Mouse (Mus musculus) embryonic facial prominence, embryonic 13.5 days (tissue): ENCODE data around the gene Tm7sf2. TPM values are rescaled to one million over a fixed set of nuclear protein-coding genes. Genes with fewer than 3 reads are reported as not detected.

Experiments
- ATAC-seq: fragments of 200-750 bp; cut with Nextera tagmentation; 2 replicates; pipeline ENCODE4 v1.8.0; 2017; ENCODE audit warnings: low read depth; ENCODE audit not compliant: insufficient number of reproducible peaks, insufficient read depth, low FRiP score, low TSS enrichment
- H3K27ac ChIP-seq: fragments of 300-500 bp; sonication (generic); 2 replicates; pipeline ENCODE4 v1.5.1; 2015; ENCODE audit warnings: moderate library complexity, mild to moderate bottlenecking, inconsistent platforms
- H3K27me3 ChIP-seq: fragments of 300-500 bp; sonication (generic); 2 replicates; pipeline ENCODE4 v1.6.1; 2015; ENCODE audit warnings: mild to moderate bottlenecking, inconsistent platforms
- H3K36me3 ChIP-seq: fragments of 300-500 bp; sonication (generic); 2 replicates; pipeline ENCODE4 v1.6.1; 2015; ENCODE audit warnings: mild to moderate bottlenecking, inconsistent platforms
- H3K4me1 ChIP-seq: fragments of 300-500 bp; sonication (generic); 2 replicates; pipeline ENCODE4 v1.6.1; 2015; ENCODE audit warnings: inconsistent platforms
- H3K4me2 ChIP-seq: fragments of 300-500 bp; sonication (generic); 2 replicates; pipeline ENCODE4 v1.6.1; 2015; ENCODE audit warnings: moderate library complexity, mild to moderate bottlenecking, inconsistent platforms
- H3K4me3 ChIP-seq: fragments of 300-500 bp; sonication (generic); 2 replicates; pipeline ENCODE4 v1.5.1; 2015; ENCODE audit warnings: mild to moderate bottlenecking, inconsistent platforms
- H3K9ac ChIP-seq: fragments of 300-500 bp; sonication (generic); 2 replicates; pipeline ENCODE4 v1.6.1; 2015; ENCODE audit warnings: mild to moderate bottlenecking, inconsistent platforms
- H3K9me3 ChIP-seq: fragments of 300-500 bp; sonication (generic); 2 replicates; pipeline ENCODE4 v1.6.1; 2016; ENCODE audit warnings: inconsistent platforms
- WGBS: fragments of 180-500 bp; shearing (Covaris S2); methylation state at CpG from one replicate; pipeline ENCODE4 v1.1.7; 2015; ENCODE audit warnings: mixed read lengths; 5-methylcytosine and 5-hydroxymethylcytosine counted together
- polyA plus RNA-seq: library from polyadenylated mRNA; unstranded; fragments of >200 nt; fragmentation: Nextera tagmentation; extraction: Ambion mirVana; gene quantifications from 2 replicates; pipeline ENCODE4 v1.2.1, GENCODE M21; 2015

Tm7sf2 gene
- polyA plus RNA-seq, 1 experiment from 2014 or later: 21.7 TPM

DNA sequence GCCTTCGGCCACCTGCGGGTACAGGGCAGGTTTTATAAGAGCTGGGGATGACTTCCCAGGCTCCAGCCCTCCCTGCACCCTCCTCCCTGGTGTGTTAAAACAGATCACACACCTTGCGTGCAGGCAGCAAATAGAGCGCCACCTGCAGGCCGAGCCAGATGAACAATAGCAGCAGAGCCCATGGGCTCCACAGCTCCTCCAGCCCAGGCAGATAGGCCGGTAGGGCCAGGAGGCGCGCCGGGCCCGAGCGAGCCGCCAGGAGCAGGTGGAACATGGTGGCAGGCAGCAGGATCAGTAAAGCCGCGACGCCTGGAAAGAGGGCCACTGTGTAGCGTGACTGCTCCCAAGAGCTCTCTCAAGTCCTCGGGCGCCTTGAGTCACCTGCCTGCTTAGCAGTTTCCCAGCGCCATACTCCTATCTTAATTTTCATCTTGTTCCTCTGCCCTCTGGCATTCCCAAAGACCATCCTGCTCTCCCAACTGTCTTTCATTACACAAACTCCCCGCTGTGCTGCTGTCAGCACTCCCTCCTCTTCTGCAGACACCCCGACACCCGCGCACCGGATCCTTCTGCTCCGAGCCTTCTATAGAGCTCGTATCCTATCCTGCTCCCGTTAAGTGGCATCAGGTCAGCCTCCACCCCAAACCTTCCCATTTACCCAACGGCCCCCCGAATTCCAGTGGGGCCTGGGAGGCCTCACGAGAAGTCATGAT lies 1.0 kb downstream of the Tm7sf2 start:
- peaks cover 30% of the 10 kb centered on the region for H3K4me1 ChIP-seq
- H3K27ac ChIP-seq: peak overlapping the region; percentile 86
- WGBS: 1% methylated on average over 30 of the region's 30 CpGs
- H3K9ac ChIP-seq: peak overlapping the region; percentile 75
- no peaks in the 10 kb centered on the region for H3K9me3 ChIP-seq
- H3K36me3 ChIP-seq: peaks cover 34% of the 10 kb centered on the region
- no peaks in the 10 kb centered on the region for H3K27me3 ChIP-seq
- peak overlapping the region; percentile 53 for H3K4me3 ChIP-seq
- ATAC-seq: peak; percentile 23; the same call in 1 of the 2 replicates
- H3K4me2 ChIP-seq: peak overlapping the region; percentile 96

DNA sequence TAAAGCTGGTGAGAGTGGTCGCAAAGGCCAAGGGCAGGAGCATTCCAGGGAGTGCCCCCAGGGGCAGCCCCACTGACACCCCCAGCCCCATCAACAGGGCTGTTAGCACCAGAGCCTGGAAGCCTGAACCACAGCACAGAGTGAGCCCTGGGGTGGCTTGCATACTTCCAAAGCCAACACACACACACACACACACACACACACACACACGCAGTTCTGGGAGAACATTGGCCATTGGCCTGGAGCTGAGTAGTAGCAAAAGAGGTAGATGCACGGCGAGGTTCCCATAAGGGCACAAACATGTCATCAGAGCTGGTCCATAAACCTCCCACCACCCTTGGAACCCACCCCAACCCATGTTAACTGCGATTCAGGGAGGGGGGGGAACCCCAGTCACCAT lies 1.6 kb downstream of the Tm7sf2 start:
- Histone ChIP-seq H3K4me2 (peak overlapping the region; percentile 96), H3K9me3 (no peaks in the 10 kb centered on the region), H3K27ac (peak overlapping the region; percentile 86), H3K4me3 (peak overlapping the region; percentile 53), H3K4me1 (peaks cover 35% of the 10 kb centered on the region), H3K27me3 (no peaks in the 10 kb centered on the region), H3K9ac (peak overlapping the region; percentile 75), H3K36me3 (peaks cover 31% of the 10 kb centered on the region)
- no peak for ATAC-seq
- WGBS: 46% methylated on average over 5 of the region's 5 CpGs

DNA sequence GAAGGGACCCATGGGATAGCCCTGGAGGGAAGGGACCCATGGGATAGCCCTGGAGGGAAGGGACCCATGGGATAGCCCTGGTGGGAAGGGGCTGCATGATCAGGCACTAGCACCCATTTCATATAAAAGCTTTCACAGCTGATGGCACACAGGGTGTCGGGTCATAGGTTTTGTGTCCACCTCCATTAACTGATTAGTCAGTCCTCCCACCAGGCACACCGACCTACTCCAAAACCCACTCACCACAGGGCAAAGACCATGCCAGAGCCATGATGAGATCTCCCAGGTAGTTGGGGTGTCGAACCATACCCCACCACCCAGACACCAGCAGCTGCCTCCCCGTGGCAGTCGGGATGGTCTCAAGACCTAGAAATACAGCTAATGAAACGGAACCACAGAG lies 5.1 kb downstream of the Tm7sf2 start:
- H3K4me3 ChIP-seq: peak overlapping the region; percentile 90; the same call in 1 of the 2 replicates

DNA sequence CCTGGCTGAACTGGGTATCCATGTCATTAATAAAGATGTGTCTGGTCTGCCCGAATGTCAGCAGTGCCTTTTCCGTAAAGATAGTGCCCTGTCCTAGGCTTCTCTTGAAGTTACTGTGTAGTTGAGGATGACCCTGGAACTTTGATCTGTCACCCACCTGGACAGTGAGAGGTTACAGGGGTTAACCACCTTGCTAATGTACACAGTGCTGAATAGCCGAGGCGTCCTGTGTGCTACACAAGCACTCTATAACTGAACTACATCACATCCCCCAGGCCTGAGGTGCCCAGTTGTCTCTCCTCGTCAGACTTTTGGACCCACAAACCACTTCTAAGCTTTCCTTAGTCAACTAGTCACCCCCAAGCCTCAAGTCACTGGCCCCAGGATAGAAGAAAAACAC lies 5.8 kb downstream of the Tm7sf2 start:
- Histone ChIP-seq H3K9ac (peak overlapping the region; percentile 96), H3K4me3 (peak overlapping the region; percentile 90), H3K36me3 (peaks cover 13% of the 10 kb centered on the region), H3K4me1 (peaks cover 39% of the 10 kb centered on the region), H3K27ac (no peak overlapping the region), H3K4me2 (peak overlapping the region; percentile 100), H3K27me3 (no peaks in the 10 kb centered on the region), H3K9me3 (no peaks in the 10 kb centered on the region)
- 69% methylated on average over 5 of the region's 5 CpGs for WGBS
- ATAC-seq: no peak

More for the DNA sequence above, 5.1 kb downstream of the Tm7sf2 start:
- no peak overlapping the region for H3K27ac ChIP-seq
- H3K9me3 ChIP-seq: no peaks in the 10 kb centered on the region
- H3K4me1 ChIP-seq: peaks cover 44% of the 10 kb centered on the region
- ATAC-seq: no peak
- H3K27me3 ChIP-seq: no peaks in the 10 kb centered on the region
- peak overlapping the region; percentile 100; the same call in 1 of the 2 replicates for H3K4me2 ChIP-seq
- H3K36me3 ChIP-seq: peaks cover 13% of the 10 kb centered on the region
- H3K9ac ChIP-seq: no peak overlapping the region
- whole genome bisulfite sequencing: 94% methylated on average over 6 of the region's 6 CpGs

DNA sequence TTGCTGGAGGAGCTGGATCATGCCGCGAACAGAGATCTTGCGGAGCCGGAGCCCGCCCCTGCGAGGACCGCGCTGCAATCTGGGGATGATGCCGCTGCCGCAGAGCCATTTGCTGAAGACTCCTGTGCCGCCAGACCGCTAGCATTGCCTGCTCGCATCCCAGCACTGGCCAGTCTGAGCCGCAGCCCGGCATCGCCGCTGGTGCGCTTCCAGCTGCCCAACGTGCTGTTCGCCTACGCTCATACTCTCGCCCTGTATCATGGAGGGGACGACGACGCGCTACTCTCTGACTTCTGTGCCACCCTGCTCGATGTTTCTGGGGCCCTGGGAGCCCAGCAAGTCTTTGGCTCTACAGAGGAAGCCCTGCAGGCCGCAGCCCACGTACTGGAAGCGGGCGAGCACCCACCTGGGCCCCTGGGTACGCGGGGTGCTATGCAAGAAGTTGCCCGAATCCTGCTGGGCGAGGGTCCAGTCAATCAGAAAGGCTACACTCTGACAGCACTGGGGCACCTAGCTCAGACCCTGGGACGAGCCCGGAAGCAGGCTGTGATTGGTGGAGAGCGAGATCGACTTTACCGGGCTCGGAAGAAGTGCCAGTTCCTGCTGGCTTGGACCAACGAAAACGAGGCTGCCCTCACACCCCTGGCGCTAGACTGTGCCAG lies 6.4 kb downstream of the Tm7sf2 start:
- Histone ChIP-seq H3K27me3 (no peaks in the 10 kb centered on the region), H3K36me3 (peaks cover 13% of the 10 kb centered on the region), H3K4me3 (peak overlapping the region; percentile 90), H3K9ac (peak overlapping the region; percentile 96), H3K9me3 (no peaks in the 10 kb centered on the region), H3K27ac (peak overlapping the region; percentile 94), H3K4me2 (peak overlapping the region; percentile 100), H3K4me1 (peaks cover 34% of the 10 kb centered on the region)
- no peak for ATAC-seq
- 2% methylated on average over 44 of the region's 44 CpGs for WGBS

DNA sequence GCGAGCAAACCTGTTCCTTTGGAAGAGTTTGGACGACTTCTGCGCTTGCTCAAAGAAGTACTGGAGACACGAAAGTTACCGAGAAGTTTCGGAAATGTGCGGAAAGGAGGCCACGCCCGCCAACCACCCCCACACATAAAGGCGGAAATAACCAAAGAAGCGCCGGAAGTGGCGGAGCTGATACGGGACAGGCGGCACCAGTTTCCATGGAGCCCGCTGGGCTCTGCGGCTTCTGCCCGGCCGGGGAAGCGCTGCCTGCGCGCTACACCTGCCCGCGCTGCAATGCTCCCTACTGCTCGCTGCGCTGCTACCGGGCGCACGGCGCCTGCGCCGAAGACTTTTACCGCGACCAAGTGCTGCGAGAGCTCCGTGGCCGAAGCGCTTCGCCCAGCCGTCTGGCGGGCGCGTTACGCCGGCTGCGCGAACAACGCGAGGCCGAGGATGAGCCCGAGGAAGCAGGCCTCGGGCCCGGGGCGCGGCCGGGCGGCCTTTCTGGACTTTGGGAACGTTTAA lies 7.1 kb downstream of the Tm7sf2 start, which contains the start of gene Znhit2:
Gene Znhit2, plus strand, starts transcription at position 172 of the 513 bp plus-strand sequence.
- Histone ChIP-seq H3K4me3 (peak within 1 kb of the TSS; percentile 90), H3K36me3 (peaks cover 13% of the 10 kb centered on the region)
- ATAC-seq: peak; percentile 67

DNA sequence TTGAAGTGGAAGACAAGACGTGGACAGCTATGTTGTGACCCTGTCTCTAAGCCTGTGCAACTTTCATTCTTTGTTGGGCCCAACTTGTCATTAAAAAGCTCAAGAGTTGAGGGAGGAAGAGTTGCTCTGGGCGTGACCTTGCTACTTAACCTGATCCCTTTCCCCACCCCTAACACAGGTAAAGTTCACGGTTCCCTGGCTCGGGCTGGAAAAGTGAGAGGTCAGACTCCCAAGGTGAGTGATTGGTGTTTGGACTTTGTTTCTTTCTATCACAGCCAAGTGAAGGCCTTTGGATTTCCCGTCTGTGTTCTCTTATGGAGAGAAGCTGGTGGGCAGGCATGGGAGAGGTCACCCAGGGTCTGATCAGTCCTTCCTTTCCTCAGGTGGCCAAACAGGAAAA lies 9.2 kb downstream of the Tm7sf2 start:
- H3K4me2 ChIP-seq: peak overlapping the region; percentile 84
- H3K9me3 ChIP-seq: no peaks in the 10 kb centered on the region
- peak overlapping the region; percentile 97 for H3K9ac ChIP-seq
- H3K36me3 ChIP-seq: peaks cover 32% of the 10 kb centered on the region
- H3K27me3 ChIP-seq: no peaks in the 10 kb centered on the region
- 81% methylated on average over 5 of the region's 5 CpGs for WGBS
- H3K4me1 ChIP-seq: peaks cover 34% of the 10 kb centered on the region
- ATAC-seq: no peak
- H3K27ac ChIP-seq: no peak overlapping the region
- peak overlapping the region; percentile 86 for H3K4me3 ChIP-seq

More for the DNA sequence above, 7.1 kb downstream of the Tm7sf2 start, which contains the start of gene Znhit2:
- Histone ChIP-seq H3K4me1 (peaks cover 34% of the 10 kb centered on the region), H3K27me3 (no peaks in the 10 kb centered on the region), H3K4me2 (peak within 1 kb of the TSS; percentile 100), H3K9ac (peak within 1 kb of the TSS; percentile 96), H3K9me3 (no peaks in the 10 kb centered on the region), H3K27ac (peak within 1 kb of the TSS; percentile 94)
- WGBS: 0% methylated on average over 58 of the region's 58 CpGs

DNA sequence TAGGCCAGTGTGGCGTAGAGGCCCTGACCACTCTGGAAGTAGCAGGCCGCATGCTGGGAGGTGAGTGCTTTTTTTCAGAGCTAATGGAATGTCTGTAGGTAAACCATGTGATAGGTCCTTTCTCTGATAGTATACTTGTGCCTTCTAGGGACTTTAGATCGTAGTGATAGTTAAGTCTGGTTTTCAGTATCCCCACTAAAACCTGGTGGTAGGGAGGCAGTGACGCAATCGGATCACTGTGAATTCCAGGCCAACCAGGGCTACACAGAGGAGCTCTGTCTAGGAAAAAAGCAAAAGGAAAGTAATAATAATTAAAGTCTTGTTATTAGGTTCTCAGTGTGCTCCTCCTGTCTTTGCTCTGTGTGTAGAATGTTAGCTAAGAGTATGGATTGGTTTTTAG lies 9.7 kb downstream of the Tm7sf2 start:
- Histone ChIP-seq H3K4me3 (peak overlapping the region; percentile 86), H3K4me1 (peaks cover 34% of the 10 kb centered on the region), H3K27me3 (no peaks in the 10 kb centered on the region), H3K27ac (peak overlapping the region; percentile 78; the same call in 1 of the 2 replicates), H3K36me3 (peaks cover 37% of the 10 kb centered on the region), H3K4me2 (peak overlapping the region; percentile 84), H3K9ac (peak overlapping the region; percentile 97), H3K9me3 (no peaks in the 10 kb centered on the region)
- WGBS: 36% methylated on average over 5 of the region's 5 CpGs
- no peak for ATAC-seq

DNA sequence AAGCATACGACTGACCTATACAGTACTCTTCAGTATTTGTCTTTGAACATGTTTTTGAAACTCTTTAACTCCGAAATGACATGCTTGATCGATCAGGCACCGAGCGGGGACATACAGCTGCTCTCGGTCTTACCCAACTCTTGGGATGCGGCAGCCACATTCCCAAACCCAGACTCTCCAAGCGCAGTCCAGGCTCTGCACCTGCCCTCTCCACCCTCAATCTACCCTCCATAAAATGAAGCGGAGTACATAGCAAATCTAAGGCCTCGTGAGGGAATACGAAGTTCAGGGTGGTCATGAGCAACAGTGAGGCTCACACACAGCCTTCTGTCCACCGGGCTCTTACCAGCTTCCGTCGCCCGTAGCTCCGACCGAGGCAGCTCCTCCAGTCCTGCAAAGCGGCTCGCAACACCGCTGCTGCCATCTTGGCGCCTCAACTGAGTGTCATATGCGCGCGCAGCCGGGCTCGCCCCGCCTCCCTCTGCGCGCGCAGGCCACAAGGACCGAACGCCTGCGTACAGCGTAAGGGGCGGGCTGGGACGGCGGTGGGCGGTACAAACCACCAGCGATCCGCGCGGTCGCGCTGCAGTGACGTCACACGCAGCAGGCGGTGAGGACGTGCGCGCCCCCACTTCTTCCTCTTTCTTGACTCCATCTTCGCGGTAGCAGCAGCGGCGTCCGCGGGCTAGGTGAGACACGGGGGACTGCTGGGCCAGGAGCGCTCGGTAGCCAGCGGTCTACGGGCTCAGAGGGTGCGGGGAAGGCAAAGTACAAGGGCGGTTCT lies 10.7 kb downstream of the Tm7sf2 start, which contains the start of the genes Mrpl49 and Fau:
Gene Mrpl49, minus strand, starts transcription at position 473 of the 784 bp plus-strand sequence.
Gene Fau, plus strand, starts transcription at position 532 of the 784 bp plus-strand sequence.
- peak within 1 kb of the TSS; percentile 78 for H3K27ac ChIP-seq
- H3K4me2 ChIP-seq: peak within 1 kb of the TSS; percentile 84
- peak within 1 kb of the TSS; percentile 97 for H3K9ac ChIP-seq
- H3K9me3 ChIP-seq: no peaks in the 10 kb centered on the region
- peak within 1 kb of the TSS; percentile 86 for H3K4me3 ChIP-seq
- peaks cover 29% of the 10 kb centered on the region for H3K4me1 ChIP-seq
- under 1% methylated on average over 61 of the region's 63 CpGs for WGBS
- peaks cover 47% of the 10 kb centered on the region for H3K36me3 ChIP-seq
- peak; percentile 81 for ATAC-seq
- H3K27me3 ChIP-seq: no peaks in the 10 kb centered on the region

DNA sequence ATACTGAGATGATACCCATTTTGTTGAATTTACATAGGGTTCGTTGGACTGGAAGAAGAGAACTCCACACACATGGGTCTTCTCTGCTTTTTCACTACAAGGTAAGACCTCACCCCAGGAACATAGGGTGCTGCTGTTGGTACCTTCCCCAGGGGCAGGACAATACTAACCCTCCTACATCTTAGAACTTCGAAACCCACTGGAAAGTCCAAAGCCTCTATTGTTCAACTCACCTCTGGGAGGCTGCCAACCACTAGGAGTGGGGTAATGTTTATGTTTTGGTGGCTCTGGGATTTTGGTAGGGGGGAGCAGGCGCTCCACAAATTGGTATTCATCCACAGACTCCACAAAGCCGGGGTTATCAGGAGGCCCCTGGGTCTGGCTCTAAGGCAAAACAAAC lies 11.5 kb downstream of the Tm7sf2 start:
- ATAC-seq: no peak

DNA sequence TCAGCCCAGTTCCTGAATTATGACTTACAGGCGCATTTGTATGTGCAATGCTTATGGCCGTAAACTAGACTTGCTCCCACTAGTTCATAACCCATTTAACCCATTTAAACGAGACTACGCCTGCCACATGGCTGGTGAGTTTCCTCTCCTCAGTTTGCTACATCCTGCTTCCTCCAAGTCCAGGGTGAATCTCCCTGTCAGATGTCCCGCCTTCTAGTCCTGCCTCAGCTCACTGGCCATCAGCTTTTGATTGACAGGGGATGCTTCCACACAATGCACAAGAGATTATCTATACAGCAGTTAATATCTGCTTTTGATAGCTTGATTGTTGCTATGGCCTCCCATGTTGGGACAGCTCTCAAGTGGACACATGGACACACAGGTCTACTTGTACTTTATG lies 13.9 kb downstream of the Tm7sf2 start:
- H3K9ac ChIP-seq: 0 out of 2 replicates have a peak overlapping the region, but pooled peaks have one; percentile 6
- peaks cover 17% of the 10 kb centered on the region for H3K4me1 ChIP-seq
- no peaks in the 10 kb centered on the region for H3K9me3 ChIP-seq
- H3K4me3 ChIP-seq: no peak overlapping the region
- no peak overlapping the region for H3K27ac ChIP-seq
- no peak for ATAC-seq
- no peaks in the 10 kb centered on the region for H3K27me3 ChIP-seq
- 82% methylated on average over 5 of the region's 5 CpGs for WGBS
- H3K4me2 ChIP-seq: no peak overlapping the region
- H3K36me3 ChIP-seq: peaks cover 74% of the 10 kb centered on the region

More for the DNA sequence above, 11.5 kb downstream of the Tm7sf2 start:
- H3K27ac ChIP-seq: no peak overlapping the region
- peak overlapping the region; percentile 84 for H3K4me2 ChIP-seq
- peaks cover 55% of the 10 kb centered on the region for H3K36me3 ChIP-seq
- H3K9me3 ChIP-seq: no peaks in the 10 kb centered on the region
- no peaks in the 10 kb centered on the region for H3K27me3 ChIP-seq
- H3K9ac ChIP-seq: peak overlapping the region; percentile 97
- WGBS: 51% methylated on average over 4 of the region's 4 CpGs
- H3K4me1 ChIP-seq: peaks cover 21% of the 10 kb centered on the region
- H3K4me3 ChIP-seq: peak overlapping the region; percentile 86
